Mouse (Mus musculus): ENCODE measurements at regions not wholly inside any gene's neighbourhood (a gene's known extent, or its start where the extent isn't known, plus 50 kb on each side); places are given as distances from the start of the nearest gene placed in this dataset.

DNA sequence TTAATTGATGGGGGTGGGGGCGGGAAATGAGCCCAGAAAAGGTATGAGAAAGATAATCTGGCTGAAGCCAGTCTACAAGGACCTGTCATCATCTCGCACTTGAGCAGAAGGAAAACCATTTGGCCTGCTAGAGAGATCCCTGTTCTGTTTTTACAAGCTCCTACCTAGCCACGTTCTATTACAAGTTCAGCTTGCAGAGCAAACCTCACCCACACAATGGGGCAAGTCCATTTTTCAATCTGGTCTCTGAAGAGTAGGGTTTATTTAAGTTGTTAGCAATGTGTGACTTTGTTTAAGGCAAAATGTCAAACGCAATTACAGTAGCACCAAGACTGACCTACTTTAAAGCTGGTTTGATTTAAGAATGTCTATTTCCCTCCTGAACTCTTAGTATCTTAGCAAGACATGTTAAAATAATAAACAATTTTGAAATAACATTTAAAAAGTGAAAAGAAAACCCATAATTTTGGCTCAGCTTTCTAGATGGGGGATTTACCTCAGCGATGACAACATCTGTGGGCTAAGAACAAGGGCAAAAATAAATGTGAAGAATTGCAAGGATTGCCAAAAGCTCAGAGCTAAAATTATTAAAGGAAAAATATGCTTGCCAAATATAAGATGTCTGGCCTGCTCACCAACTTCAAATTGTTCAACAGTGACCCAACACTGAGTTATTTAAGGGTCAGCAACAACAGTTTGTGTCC lies 54.9 kb upstream of the Pitrm1 start:
- intact Hi-C loops (cut with DNase I) = no loop called here
- no peak for DNase-seq

Small RNA genes lying in the stretch of these regions (microRNA-seq; reads per million reads assigned to microRNA genes)
- 0 reads per million in 2 experiments for gene Gm26259 (ENCODE audit: borderline number of aligned reads in 2 of 2)
